ENCODE assay signal across 23 mouse cellular contexts in genomic region chr9:21574012-21574801, GRCm38 (mm10). TPM values are rescaled to one million over a fixed set of nuclear protein-coding genes. Genes with fewer than 3 reads are reported as not detected.
A peak's percentile ranks its signal among the peaks of the same experiment; 100 is the strongest.
DNase-seq lines count a peak whose midpoint lies in the region; ATAC-seq and TF ChIP-seq lines count a peak whose summit lies in the region.
"Had no signal": no experiment of that assay in that cellular context is flagged by ENCODE, and none has a peak within 500 bp of the region (broad histone marks: within the 10 kb centered on the region; RNA-seq: fewer than 3 reads in every experiment).

No protein-coding gene starts in this region.

- no peak overlapping the region for H3K27ac ChIP-seq in embryonic facial prominence, embryonic 15.5 days (replicated peaks)
- H3K27ac ChIP-seq in embryonic facial prominence, embryonic 10.5 days (replicated peaks), result no peak overlapping the region
- no peak overlapping the region for H3K27ac ChIP-seq in hindbrain, embryonic 12.5 days
- no peak overlapping the region for H3K27ac ChIP-seq in hindbrain, embryonic 14.5 days
- peak overlapping the region; percentile 17; the same call in 1 of the 2 replicates for H3K27ac ChIP-seq in ES-Bruce4 (ENCODE audit: insufficient read depth, low read length)
- H3K27ac ChIP-seq: forebrain, embryonic 10.5 days; heart, embryonic 13.5 days; hindbrain, embryonic 15.5 days; kidney, embryonic 15.5 days had no signal

- no peak overlapping the region for H3K4me3 ChIP-seq in embryonic facial prominence, embryonic 15.5 days (replicated peaks)
- no peak overlapping the region for H3K4me3 ChIP-seq in embryonic facial prominence, embryonic 10.5 days
- no peak overlapping the region for H3K4me3 ChIP-seq in hindbrain, embryonic 12.5 days
- H3K4me3 ChIP-seq in hindbrain, embryonic 14.5 days (replicated peaks; ENCODE audit: low read length), result no peak overlapping the region
- H3K4me3 ChIP-seq in ES-Bruce4 (ENCODE audit: low read depth, low read length), result no peak overlapping the region
- H3K4me3 ChIP-seq: erythroblast, embryonic 14.5 days; forebrain, embryonic 10.5 days; heart, embryonic 13.5 days; hindbrain, embryonic 15.5 days; kidney, embryonic 15.5 days had no signal

- no peak for TF ChIP-seq CTCF in ES-Bruce4 (IDR thresholded peaks at IDR 0.05; ENCODE audit: low read depth, low read length)

- WGBS in embryonic facial prominence, embryonic 15.5 days, result 91% methylated on average over 8 of the region's 8 CpGs
- WGBS in embryonic facial prominence, embryonic 10.5 days, result 94% methylated on average over 8 of the region's 8 CpGs
- WGBS in hindbrain, embryonic 12.5 days, result 94% methylated on average over 8 of the region's 8 CpGs
- 96% methylated on average over 8 of the region's 8 CpGs for WGBS in hindbrain, embryonic 14.5 days

- no peak for TF ChIP-seq EP300 in ES-Bruce4 (IDR thresholded peaks at IDR 0.05; ENCODE audit: insufficient read depth, low read depth, low read length)

- no peaks in the 10 kb centered on the region for H3K4me1 ChIP-seq in embryonic facial prominence, embryonic 15.5 days
- H3K4me1 ChIP-seq in embryonic facial prominence, embryonic 10.5 days, result no peaks in the 10 kb centered on the region
- H3K4me1 ChIP-seq in hindbrain, embryonic 12.5 days, result no peaks in the 10 kb centered on the region; the same call in 1 of the 2 replicates
- no peaks in the 10 kb centered on the region for H3K4me1 ChIP-seq in hindbrain, embryonic 14.5 days (replicated peaks; ENCODE audit: control insufficient read depth, insufficient read depth, low read length)
- H3K4me1 ChIP-seq in ES-Bruce4 (ENCODE audit: control insufficient read depth, insufficient read depth, low read length), result no peaks in the 10 kb centered on the region
- H3K4me1 ChIP-seq: forebrain, embryonic 10.5 days; heart, embryonic 13.5 days; hindbrain, embryonic 15.5 days; kidney, embryonic 15.5 days had no signal

- no peak for DNase-seq in embryonic facial prominence, embryonic 10.5 days (ENCODE audit: low spot score)
- peak; percentile 34 to 57 for DNase-seq in heart, adult 9 months (ENCODE audit: low spot score in 2 of 2)
- no peak for DNase-seq in heart, postnatal 25 days (ENCODE audit: low spot score)
- no peak for DNase-seq in hindbrain, embryonic 14.5 days (ENCODE audit: low spot score)
- no peak for DNase-seq in kidney, adult 9 months
- DNase-seq: adrenal gland, adult 2 months; adrenal gland, postnatal 25 days; B cell, adult 2 months; cerebellum, adult 9-11 months; cerebellum, postnatal 36 days; gastrocnemius, postnatal 10 days; kidney, adult 18-20 months had no signal

- H3K9ac ChIP-seq in embryonic facial prominence, embryonic 15.5 days, result no peak overlapping the region
- no peak overlapping the region for H3K9ac ChIP-seq in hindbrain, embryonic 12.5 days
- no peak overlapping the region for H3K9ac ChIP-seq in hindbrain, embryonic 14.5 days
- H3K9ac ChIP-seq in ES-Bruce4 (ENCODE audit: low read depth, poor library complexity, severe bottlenecking), result no peak overlapping the region
- H3K9ac ChIP-seq: heart, embryonic 13.5 days; hindbrain, embryonic 15.5 days; kidney, embryonic 15.5 days had no signal

- ATAC-seq in embryonic facial prominence, embryonic 15.5 days (ENCODE audit: insufficient number of reproducible peaks, low FRiP score, low TSS enrichment, low read depth), result 0 out of 2 replicates have a peak, but pooled peaks have one; percentile 59
- peak; percentile 40; the same call in 1 of the 2 replicates for ATAC-seq in hindbrain, embryonic 12.5 days (ENCODE audit: low FRiP score)
- no peak for ATAC-seq in hindbrain, embryonic 14.5 days (ENCODE audit: low FRiP score)
- ATAC-seq: CD4-positive, CD25-positive, alpha-beta regulatory T cell, adult 4 months; forebrain, embryonic 14.5 days; inflammation-experienced regulatory T-cells, adult 6 months had no signal

- no peaks in the 10 kb centered on the region for H3K27me3 ChIP-seq in embryonic facial prominence, embryonic 15.5 days
- no peaks in the 10 kb centered on the region for H3K27me3 ChIP-seq in embryonic facial prominence, embryonic 10.5 days (replicated peaks; ENCODE audit: low read depth, poor library complexity, severe bottlenecking)
- no peaks in the 10 kb centered on the region for H3K27me3 ChIP-seq in hindbrain, embryonic 12.5 days
- no peaks in the 10 kb centered on the region for H3K27me3 ChIP-seq in hindbrain, embryonic 14.5 days (ENCODE audit: control insufficient read depth, insufficient read depth, low read length)
- H3K27me3 ChIP-seq in ES-Bruce4 (ENCODE audit: control insufficient read depth, insufficient read depth, low read length, poor library complexity, severe bottlenecking), result no peaks in the 10 kb centered on the region
- H3K27me3 ChIP-seq: heart, embryonic 13.5 days; hindbrain, embryonic 15.5 days; kidney, embryonic 15.5 days had no signal

- intact Hi-C loops in heart, postnatal 25 days (cut with DNase I), result no loop called here

- H3K36me3 ChIP-seq in embryonic facial prominence, embryonic 15.5 days, result peaks cover 94% of the 10 kb centered on the region
- H3K36me3 ChIP-seq in embryonic facial prominence, embryonic 10.5 days (replicated peaks), result peaks cover 99% of the 10 kb centered on the region
- peaks cover 88% of the 10 kb centered on the region for H3K36me3 ChIP-seq in hindbrain, embryonic 12.5 days
- peaks cover 98% of the 10 kb centered on the region for H3K36me3 ChIP-seq in hindbrain, embryonic 14.5 days (replicated peaks; ENCODE audit: control insufficient read depth, insufficient read depth)
- H3K36me3 ChIP-seq in ES-Bruce4 (ENCODE audit: control insufficient read depth, insufficient read depth, low read length, poor library complexity, severe bottlenecking), result peaks cover 41% of the 10 kb centered on the region

- no peaks in the 10 kb centered on the region for H3K9me3 ChIP-seq in embryonic facial prominence, embryonic 15.5 days (replicated peaks)
- H3K9me3 ChIP-seq in embryonic facial prominence, embryonic 10.5 days, result no peaks in the 10 kb centered on the region
- no peaks in the 10 kb centered on the region for H3K9me3 ChIP-seq in hindbrain, embryonic 12.5 days (replicated peaks)
- H3K9me3 ChIP-seq in hindbrain, embryonic 14.5 days (ENCODE audit: control insufficient read depth, low read length), result no peaks in the 10 kb centered on the region
- no peaks in the 10 kb centered on the region for H3K9me3 ChIP-seq in ES-Bruce4 (replicated peaks; ENCODE audit: control insufficient read depth, insufficient read depth, low read length, poor library complexity, severe bottlenecking)
- H3K9me3 ChIP-seq: forebrain, embryonic 10.5 days; heart, embryonic 13.5 days; hindbrain, embryonic 15.5 days; kidney, embryonic 15.5 days had no signal

- no peak for TF ChIP-seq POLR2A in ES-Bruce4 (IDR thresholded peaks at IDR 0.05; ENCODE audit: insufficient read depth, low read length)

- H3K4me2 ChIP-seq in embryonic facial prominence, embryonic 15.5 days (replicated peaks), result no peak overlapping the region
- no peak overlapping the region for H3K4me2 ChIP-seq in hindbrain, embryonic 12.5 days (replicated peaks)
- no peak overlapping the region for H3K4me2 ChIP-seq in hindbrain, embryonic 14.5 days (replicated peaks)
- H3K4me2 ChIP-seq: heart, embryonic 13.5 days; hindbrain, embryonic 15.5 days; kidney, embryonic 15.5 days had no signal

RNA-seq across cellular contexts. Expression of gene Timm29, which starts 18.3 kb away (rescaled TPM):
- 34.6 and 35.4 TPM in 2 replicates for polyA plus RNA-seq in embryonic facial prominence, embryonic 15.5 days (2015; fragmentation: Nextera tagmentation; extraction: Ambion mirVana)
- 32.0 and 32.7 TPM in 2 replicates for polyA plus RNA-seq in embryonic facial prominence, embryonic 10.5 days (2016; fragmentation: Nextera tagmentation; extraction: Ambion mirVana)
- 10 to 100 TPM; 52.2 to 55.9 TPM for total RNA-seq in heart, postnatal 25 days (2021)
- 56.5 and 61.0 TPM in 2 replicates for polyA plus RNA-seq in hindbrain, embryonic 12.5 days (2016; fragmentation: Nextera tagmentation; extraction: Ambion mirVana)
- 74.0 and 83.0 TPM in 2 replicates for polyA plus RNA-seq in hindbrain, embryonic 14.5 days (2014; fragmentation: Nextera tagmentation; extraction: Ambion mirVana)
- polyA plus RNA-seq in ES-Bruce4 (2011; ENCODE audit: insufficient read depth, insufficient read length, low read depth, missing spikeins), result 18.1 and 19.2 TPM in 2 replicates

RNA-seq across cellular contexts. Expression of gene Yipf2, which starts 18.4 kb away (rescaled TPM):
- 28.1 and 29.2 TPM in 2 replicates for polyA plus RNA-seq in embryonic facial prominence, embryonic 15.5 days (2015; fragmentation: Nextera tagmentation; extraction: Ambion mirVana)
- polyA plus RNA-seq in embryonic facial prominence, embryonic 10.5 days (2016; fragmentation: Nextera tagmentation; extraction: Ambion mirVana), result 19.0 and 21.2 TPM in 2 replicates
- total RNA-seq in heart, postnatal 25 days (2021), result 1 to 10 TPM; 6.9 to 7.1 TPM
- 19.4 and 21.5 TPM in 2 replicates for polyA plus RNA-seq in hindbrain, embryonic 12.5 days (2016; fragmentation: Nextera tagmentation; extraction: Ambion mirVana)
- 17.2 and 18.7 TPM in 2 replicates for polyA plus RNA-seq in hindbrain, embryonic 14.5 days (2014; fragmentation: Nextera tagmentation; extraction: Ambion mirVana)
- polyA plus RNA-seq in ES-Bruce4 (2011; ENCODE audit: insufficient read depth, insufficient read length, low read depth, missing spikeins), result 17.4 and 18.9 TPM in 2 replicates

RNA-seq across cellular contexts. Expression of gene Carm1, which starts 27.5 kb away (rescaled TPM):
- 56.5 and 61.5 TPM in 2 replicates for polyA plus RNA-seq in embryonic facial prominence, embryonic 15.5 days (2015; fragmentation: Nextera tagmentation; extraction: Ambion mirVana)
- 73.1 and 84.1 TPM in 2 replicates for polyA plus RNA-seq in embryonic facial prominence, embryonic 10.5 days (2016; fragmentation: Nextera tagmentation; extraction: Ambion mirVana)
- 10 to 100 TPM; 48.2 to 53.2 TPM for total RNA-seq in heart, postnatal 25 days (2021)
- polyA plus RNA-seq in hindbrain, embryonic 12.5 days (2016; fragmentation: Nextera tagmentation; extraction: Ambion mirVana), result 76.7 and 77.9 TPM in 2 replicates
- 37.0 and 41.3 TPM in 2 replicates for polyA plus RNA-seq in hindbrain, embryonic 14.5 days (2014; fragmentation: Nextera tagmentation; extraction: Ambion mirVana)
- polyA plus RNA-seq in ES-Bruce4 (2011; ENCODE audit: insufficient read depth, insufficient read length, low read depth, missing spikeins), result 112 and 122 TPM in 2 replicates

RNA-seq across cellular contexts. Expression of gene Smarca4, which starts 41.8 kb away (rescaled TPM):
- polyA plus RNA-seq in embryonic facial prominence, embryonic 15.5 days (2015; fragmentation: Nextera tagmentation; extraction: Ambion mirVana), result 75.5 and 78.5 TPM in 2 replicates
- 157 and 165 TPM in 2 replicates for polyA plus RNA-seq in embryonic facial prominence, embryonic 10.5 days (2016; fragmentation: Nextera tagmentation; extraction: Ambion mirVana)
- total RNA-seq in heart, postnatal 25 days (2021), result 10 to 100 TPM; 46.4 to 48.1 TPM
- 173 and 181 TPM in 2 replicates for polyA plus RNA-seq in hindbrain, embryonic 12.5 days (2016; fragmentation: Nextera tagmentation; extraction: Ambion mirVana)
- polyA plus RNA-seq in hindbrain, embryonic 14.5 days (2014; fragmentation: Nextera tagmentation; extraction: Ambion mirVana), result 136 and 138 TPM in 2 replicates
- 100.0 and 111 TPM in 2 replicates for polyA plus RNA-seq in ES-Bruce4 (2011; ENCODE audit: insufficient read depth, insufficient read length, low read depth, missing spikeins)

RNA-seq across cellular contexts. Expression of gene AB124611, which starts 48.2 kb away (rescaled TPM):
- 5.1 and 6.9 TPM in 2 replicates for polyA plus RNA-seq in embryonic facial prominence, embryonic 15.5 days (2015; fragmentation: Nextera tagmentation; extraction: Ambion mirVana)
- 4.7 and 4.9 TPM in 2 replicates for polyA plus RNA-seq in embryonic facial prominence, embryonic 10.5 days (2016; fragmentation: Nextera tagmentation; extraction: Ambion mirVana)
- 1 to 10 TPM; 1.5 TPM for total RNA-seq in heart, postnatal 25 days (2021)
- polyA plus RNA-seq in hindbrain, embryonic 12.5 days (2016; fragmentation: Nextera tagmentation; extraction: Ambion mirVana), result 3.7 and 6.0 TPM in 2 replicates
- polyA plus RNA-seq in hindbrain, embryonic 14.5 days (2014; fragmentation: Nextera tagmentation; extraction: Ambion mirVana), result 0.99 and 2.0 TPM in 2 replicates
- polyA plus RNA-seq in ES-Bruce4 (2011; ENCODE audit: insufficient read depth, insufficient read length, low read depth, missing spikeins), result not detected in 2 replicates

Comparison
In these comparisons a context has a peak if more than half of its experiments do, and no peak if none do; other contexts are left out.
1. DNase-seq: peak in heart, adult 9 months (2 of 2); none in embryonic facial prominence, embryonic 10.5 days (single experiment), heart, postnatal 25 days (single experiment), hindbrain, embryonic 14.5 days (single experiment) and kidney, adult 9 months (single experiment).